Mouse (Mus musculus): Measurements from ENCODE around the gene Tnip3. TPM values are rescaled to one million over a fixed set of nuclear protein-coding genes. Genes with fewer than 3 reads are reported as not detected.

The Tnip3 gene
- not detected in 2 replicates for polyA plus RNA-seq (2016; fragmentation: Nextera tagmentation; extraction: Ambion mirVana)

DNA sequence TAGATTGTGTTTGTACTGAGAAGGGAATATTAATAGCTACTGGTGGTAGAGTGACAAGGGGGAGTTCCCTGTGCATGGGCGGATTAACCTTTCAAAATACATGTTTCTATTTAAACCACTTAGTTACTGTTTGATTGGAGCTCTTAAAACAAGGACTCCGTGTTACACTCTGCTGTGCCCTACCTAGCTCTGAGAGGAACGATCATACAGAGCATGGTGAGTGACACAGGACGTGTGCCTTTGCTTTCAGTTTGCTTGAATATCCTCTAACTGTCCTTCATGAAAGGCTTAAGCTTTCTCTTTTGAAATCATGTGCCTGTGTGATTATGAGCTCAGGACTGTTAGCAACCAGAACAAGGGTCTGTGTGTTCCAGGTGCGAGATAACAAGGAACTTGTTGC is at the start of gene Tnip3:
Gene Tnip3 (plus strand): TSS at position 122 of the 400 bp plus-strand sequence.
- Histone ChIP-seq H3K4me1 (no peaks in the 10 kb centered on the region), H3K4me2 (replicated peaks) (no peak within 1 kb of the TSS), H3K27me3 (no peaks in the 10 kb centered on the region), H3K9me3 (no peaks in the 10 kb centered on the region), H3K9ac (replicated peaks) (no peak within 1 kb of the TSS), H3K4me3 (no peak within 1 kb of the TSS), H3K36me3 (no peaks in the 10 kb centered on the region), H3K27ac (replicated peaks) (no peak within 1 kb of the TSS)
- ATAC-seq (ENCODE audit: low FRiP score, low read depth), result no peak
- 88% methylated on average over 5 of the region's 5 CpGs for WGBS

DNA sequence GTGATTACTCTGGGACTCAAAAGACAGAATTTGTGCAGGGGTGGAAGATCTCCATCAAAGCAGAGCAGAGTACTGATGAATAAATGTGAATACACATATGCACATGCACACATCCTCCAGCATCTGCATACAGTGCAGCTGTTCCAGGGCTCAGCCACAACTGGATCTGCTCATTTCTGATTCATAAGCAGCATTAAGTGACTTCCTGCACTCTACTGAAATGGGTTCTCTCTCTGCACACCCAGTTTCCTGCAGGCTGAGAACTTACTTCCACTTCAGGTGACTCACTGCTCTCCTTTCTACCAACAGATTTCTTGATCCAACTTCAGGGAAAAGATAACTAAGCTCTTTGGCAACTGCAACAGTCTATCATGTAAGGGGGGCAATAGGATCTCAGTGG is 26.3 kb upstream of the Tnip3 start:
- H3K4me3 ChIP-seq, result no peak overlapping the region
- no peaks in the 10 kb centered on the region for H3K27me3 ChIP-seq
- ATAC-seq (ENCODE audit: low FRiP score, low read depth), result no peak
- no peak overlapping the region for H3K9ac ChIP-seq (replicated peaks)
- H3K9me3 ChIP-seq, result no peaks in the 10 kb centered on the region
- no peaks in the 10 kb centered on the region for H3K4me1 ChIP-seq
- H3K36me3 ChIP-seq, result no peaks in the 10 kb centered on the region
- no peak overlapping the region for H3K4me2 ChIP-seq (replicated peaks)
- H3K27ac ChIP-seq (replicated peaks), result no peak overlapping the region

DNA sequence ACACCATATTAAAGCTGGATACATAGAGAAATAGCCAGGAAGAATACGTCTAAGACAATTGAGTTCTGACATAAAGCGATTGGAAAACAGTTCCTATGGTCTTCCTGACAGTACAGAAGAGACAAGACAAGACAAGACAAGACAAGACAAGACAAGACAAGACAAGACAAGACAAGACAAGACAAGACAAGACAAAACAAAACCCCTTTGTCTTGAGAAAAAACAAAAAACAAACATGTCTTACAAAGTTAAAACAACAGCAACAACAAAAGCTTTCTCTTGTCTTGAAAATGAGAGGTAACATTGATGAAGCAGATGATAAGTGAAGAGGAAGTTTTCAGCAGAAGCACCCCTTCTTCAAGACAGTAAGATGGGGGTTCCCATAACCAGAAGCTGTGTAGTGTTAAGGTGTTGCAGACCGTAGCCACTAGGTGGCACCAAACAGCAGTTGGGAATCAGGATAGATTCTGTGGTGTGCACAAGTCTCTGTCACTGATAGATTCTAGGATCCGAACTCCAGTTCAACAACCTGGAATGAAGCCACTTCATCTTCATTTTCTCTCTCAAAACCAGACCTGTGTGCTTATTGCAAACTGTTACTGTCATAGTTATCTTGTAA is 15.0 kb upstream of the Tnip3 start:
- H3K9ac ChIP-seq (replicated peaks), result no peak overlapping the region
- no peaks in the 10 kb centered on the region for H3K36me3 ChIP-seq
- no peaks in the 10 kb centered on the region for H3K4me1 ChIP-seq
- H3K4me3 ChIP-seq, result no peak overlapping the region
- no peak overlapping the region for H3K27ac ChIP-seq (replicated peaks)
- no peaks in the 10 kb centered on the region for H3K27me3 ChIP-seq
- 47% methylated on average over 4 of the region's 4 CpGs for WGBS
- peak; percentile 84 for ATAC-seq (ENCODE audit: low FRiP score, low read depth)
- H3K9me3 ChIP-seq, result no peaks in the 10 kb centered on the region
- H3K4me2 ChIP-seq (replicated peaks), result no peak overlapping the region

DNA sequence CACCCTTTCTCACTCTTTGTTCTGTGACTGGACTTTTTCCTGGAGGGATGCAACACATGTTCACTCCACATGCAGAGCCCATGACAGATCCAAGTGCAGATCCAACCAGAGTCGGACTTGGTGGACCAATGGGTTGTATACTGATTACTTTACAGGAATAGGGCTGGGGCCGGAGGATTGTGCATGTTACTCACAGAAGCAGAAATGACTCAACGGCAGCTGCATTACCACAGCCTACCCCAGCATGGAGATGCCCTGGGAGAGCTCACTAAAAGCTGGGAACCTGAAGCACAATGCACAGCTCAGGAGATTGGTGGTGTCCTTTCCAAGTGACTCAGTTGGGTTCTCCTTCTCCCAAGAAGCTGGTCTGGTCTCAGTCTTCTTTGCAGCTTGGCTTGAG is 11.3 kb upstream of the Tnip3 start:
- 95% methylated on average over 3 of the region's 3 CpGs for WGBS
- Histone ChIP-seq H3K9ac (replicated peaks) (no peak overlapping the region), H3K9me3 (no peaks in the 10 kb centered on the region), H3K27ac (replicated peaks) (no peak overlapping the region), H3K4me2 (replicated peaks) (no peak overlapping the region), H3K4me3 (no peak overlapping the region), H3K4me1 (no peaks in the 10 kb centered on the region), H3K36me3 (no peaks in the 10 kb centered on the region), H3K27me3 (no peaks in the 10 kb centered on the region)
- ATAC-seq (ENCODE audit: low FRiP score, low read depth), result no peak

DNA sequence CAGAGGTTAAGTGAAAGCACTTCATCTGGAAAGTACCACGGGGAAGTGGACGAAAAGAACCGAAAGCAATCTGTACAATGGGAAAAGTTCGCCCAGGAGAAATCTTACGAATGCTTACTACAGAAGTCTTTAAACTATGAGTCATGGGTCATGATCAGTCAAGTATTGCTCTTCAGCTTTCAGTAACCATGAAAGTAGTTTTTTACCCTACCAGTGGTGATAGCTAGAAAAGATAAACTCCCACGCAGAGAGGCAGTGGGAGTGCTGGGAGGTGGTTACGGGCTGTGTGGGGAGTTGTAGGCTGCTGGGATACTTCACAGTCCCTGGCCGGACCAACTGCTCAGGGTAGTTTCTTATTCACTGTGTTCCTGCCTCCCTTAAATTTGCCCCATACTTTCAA is 8.4 kb upstream of the Tnip3 start:
- H3K36me3 ChIP-seq, result no peaks in the 10 kb centered on the region
- H3K4me3 ChIP-seq, result no peak overlapping the region
- H3K4me1 ChIP-seq, result no peaks in the 10 kb centered on the region
- H3K4me2 ChIP-seq (replicated peaks), result no peak overlapping the region
- H3K9me3 ChIP-seq, result no peaks in the 10 kb centered on the region
- ATAC-seq (ENCODE audit: low FRiP score, low read depth), result no peak
- H3K27me3 ChIP-seq, result no peaks in the 10 kb centered on the region
- no peak overlapping the region for H3K9ac ChIP-seq (replicated peaks)
- 90% methylated on average over 8 of the region's 8 CpGs for whole genome bisulfite sequencing
- H3K27ac ChIP-seq (replicated peaks), result no peak overlapping the region

DNA sequence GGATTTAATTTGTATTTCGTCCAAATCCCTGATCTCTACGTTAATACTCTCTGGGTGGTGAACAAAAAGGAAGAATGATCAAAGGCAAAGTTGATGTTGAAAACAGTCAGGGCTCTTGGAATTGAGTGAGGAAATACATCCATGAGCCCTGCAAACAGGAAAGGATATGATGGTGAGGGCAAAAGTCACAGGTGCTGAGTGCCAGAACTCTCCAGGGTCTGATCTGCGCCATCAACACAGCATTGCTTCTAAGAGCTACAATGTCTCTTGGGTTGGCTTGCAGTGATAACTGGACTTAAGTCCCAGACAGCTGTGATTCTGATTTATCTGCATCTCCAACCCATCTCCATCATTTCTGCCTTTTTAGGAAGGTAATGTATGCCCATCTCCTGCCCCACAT is 4.3 kb upstream of the Tnip3 start:
- 73% methylated on average over 3 of the region's 3 CpGs for WGBS
- no peaks in the 10 kb centered on the region for H3K4me1 ChIP-seq

DNA sequence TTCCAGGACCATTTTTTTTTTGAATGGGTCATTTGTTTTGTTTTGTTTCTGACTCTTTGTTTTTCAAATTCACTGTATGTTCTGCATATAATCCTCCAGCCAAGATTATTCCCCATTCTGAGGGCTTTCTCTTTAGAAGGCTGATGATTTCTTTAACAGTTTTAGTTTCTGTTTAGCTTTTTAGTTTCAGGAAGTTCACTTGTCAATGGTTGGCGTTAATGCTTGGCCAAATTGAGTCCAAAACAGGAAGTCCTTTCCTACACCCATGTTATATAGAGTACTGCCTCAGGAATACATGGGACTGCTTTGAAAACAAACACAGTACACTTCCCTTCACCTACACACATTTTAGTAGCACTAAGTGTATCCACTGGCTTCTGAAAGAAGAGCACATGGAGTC is 2.8 kb downstream of the Tnip3 start:
- 80% methylated on average over 1 of the region's 1 CpGs for WGBS
- ATAC-seq (ENCODE audit: low FRiP score, low read depth), result no peak
- H3K27me3 ChIP-seq, result no peaks in the 10 kb centered on the region

More for the DNA sequence above, 4.3 kb upstream of the Tnip3 start:
- Histone ChIP-seq H3K27me3 (no peaks in the 10 kb centered on the region), H3K9ac (replicated peaks) (no peak overlapping the region), H3K9me3 (no peaks in the 10 kb centered on the region), H3K27ac (replicated peaks) (no peak overlapping the region), H3K36me3 (no peaks in the 10 kb centered on the region), H3K4me3 (no peak overlapping the region), H3K4me2 (replicated peaks) (no peak overlapping the region)
- ATAC-seq (ENCODE audit: low FRiP score, low read depth), result no peak

DNA sequence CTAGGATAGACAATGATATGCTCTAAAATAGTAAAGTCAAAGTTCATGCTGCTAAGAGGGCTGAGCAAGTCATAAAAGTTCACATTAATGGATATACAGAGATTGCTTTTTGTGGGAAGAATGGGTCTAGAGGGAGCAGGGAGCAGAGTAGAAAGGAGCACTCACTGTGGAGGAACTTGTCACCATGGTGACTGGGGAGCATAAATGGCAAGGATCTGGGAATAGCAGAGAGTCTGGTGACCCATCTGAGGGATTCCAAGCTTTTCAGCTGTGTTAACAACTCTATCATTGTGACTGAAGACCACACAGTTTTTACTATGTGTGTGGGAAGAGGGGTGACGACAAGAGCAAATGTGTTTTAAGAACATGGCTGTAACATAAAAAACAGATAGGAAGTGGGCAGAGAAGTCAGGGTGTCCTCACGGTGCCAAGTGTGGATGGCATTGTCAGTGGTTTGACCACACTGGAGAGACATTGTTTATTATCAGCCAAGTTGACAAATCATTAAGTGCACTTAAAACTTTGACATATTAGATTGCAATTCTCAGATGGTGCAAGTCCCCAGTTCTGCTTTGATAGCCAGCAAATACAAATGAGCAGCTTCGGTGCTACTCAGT is 6.2 kb downstream of the Tnip3 start:
- Histone ChIP-seq H3K4me2 (replicated peaks) (no peak overlapping the region), H3K27ac (replicated peaks) (no peak overlapping the region), H3K27me3 (no peaks in the 10 kb centered on the region), H3K9ac (replicated peaks) (no peak overlapping the region), H3K4me3 (no peak overlapping the region), H3K36me3 (no peaks in the 10 kb centered on the region), H3K4me1 (0 out of 2 replicates have a peak, but pooled peaks cover 4% of the 10 kb centered on the region), H3K9me3 (no peaks in the 10 kb centered on the region)
- WGBS, result 77% methylated on average over 3 of the region's 3 CpGs
- 0 out of 2 replicates have a peak, but pooled peaks have one; percentile 41 for ATAC-seq (ENCODE audit: low FRiP score, low read depth)

More for the DNA sequence above, 2.8 kb downstream of the Tnip3 start:
- Histone ChIP-seq H3K4me3 (no peak overlapping the region), H3K4me1 (0 out of 2 replicates have a peak, but pooled peaks cover 4% of the 10 kb centered on the region), H3K4me2 (replicated peaks) (no peak overlapping the region), H3K27ac (replicated peaks) (no peak overlapping the region), H3K36me3 (no peaks in the 10 kb centered on the region), H3K9me3 (no peaks in the 10 kb centered on the region), H3K9ac (replicated peaks) (no peak overlapping the region)

DNA sequence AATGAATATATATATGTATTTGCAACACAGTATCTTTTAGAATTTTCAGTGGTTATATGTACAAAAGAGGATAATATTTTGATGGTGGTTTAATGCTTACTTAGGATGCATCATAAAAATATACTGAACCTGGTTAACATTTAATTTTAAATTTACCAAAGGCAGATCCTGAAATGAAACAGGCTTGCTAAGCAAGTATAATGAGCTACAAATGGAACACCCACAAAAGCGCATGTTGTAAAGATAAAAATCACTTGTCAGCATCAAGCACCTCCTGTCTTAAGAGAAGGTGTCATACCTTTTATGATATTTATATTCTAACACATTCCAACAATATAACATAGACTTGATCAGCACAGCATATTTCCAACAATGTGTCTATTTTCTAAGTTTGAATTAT is 8.6 kb downstream of the Tnip3 start:
- Histone ChIP-seq H3K9ac (replicated peaks) (no peak overlapping the region), H3K9me3 (no peaks in the 10 kb centered on the region), H3K4me1 (0 out of 2 replicates have a peak, but pooled peaks cover 10% of the 10 kb centered on the region), H3K4me3 (no peak overlapping the region), H3K27me3 (no peaks in the 10 kb centered on the region), H3K36me3 (no peaks in the 10 kb centered on the region), H3K27ac (replicated peaks) (no peak overlapping the region), H3K4me2 (replicated peaks) (no peak overlapping the region)
- ATAC-seq (ENCODE audit: low FRiP score, low read depth), result no peak
- WGBS, result 97% methylated on average over 1 of the region's 1 CpGs

DNA sequence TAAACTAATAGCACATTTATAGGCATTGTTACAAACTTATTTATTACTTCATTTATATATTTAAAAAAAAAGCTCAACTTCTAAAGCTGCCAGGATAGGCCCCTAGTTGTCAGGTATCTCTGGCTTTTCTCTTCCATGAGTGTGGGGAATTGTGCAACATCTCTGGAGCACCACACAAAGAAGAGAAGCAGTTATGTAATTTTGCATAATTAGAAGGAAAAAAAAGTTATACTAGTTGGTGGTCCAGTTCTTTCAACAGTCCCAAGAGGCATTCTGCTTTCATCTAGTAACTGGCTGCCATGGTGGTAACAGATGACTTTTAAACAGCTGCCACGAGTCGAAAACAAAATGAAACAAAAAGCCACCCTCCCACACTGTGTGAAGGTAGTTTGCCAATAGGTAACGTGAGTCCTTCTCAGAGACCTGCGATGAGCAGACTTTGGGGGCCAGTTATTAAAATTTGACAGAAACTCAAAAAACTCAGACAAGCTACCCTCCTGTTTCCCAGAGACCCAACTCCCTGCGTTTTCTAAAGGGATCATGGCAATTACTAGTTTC is 12.3 kb downstream of the Tnip3 start:
- Histone ChIP-seq H3K27me3 (no peaks in the 10 kb centered on the region), H3K36me3 (no peaks in the 10 kb centered on the region), H3K27ac (replicated peaks) (no peak overlapping the region), H3K4me1 (0 out of 2 replicates have a peak, but pooled peaks cover 6% of the 10 kb centered on the region), H3K4me2 (replicated peaks) (no peak overlapping the region), H3K9ac (replicated peaks) (no peak overlapping the region), H3K9me3 (no peaks in the 10 kb centered on the region), H3K4me3 (no peak overlapping the region)
- 0 out of 2 replicates have a peak, but pooled peaks have one; percentile 27 for ATAC-seq (ENCODE audit: low FRiP score, low read depth)
- WGBS, result 78% methylated on average over 5 of the region's 5 CpGs

DNA sequence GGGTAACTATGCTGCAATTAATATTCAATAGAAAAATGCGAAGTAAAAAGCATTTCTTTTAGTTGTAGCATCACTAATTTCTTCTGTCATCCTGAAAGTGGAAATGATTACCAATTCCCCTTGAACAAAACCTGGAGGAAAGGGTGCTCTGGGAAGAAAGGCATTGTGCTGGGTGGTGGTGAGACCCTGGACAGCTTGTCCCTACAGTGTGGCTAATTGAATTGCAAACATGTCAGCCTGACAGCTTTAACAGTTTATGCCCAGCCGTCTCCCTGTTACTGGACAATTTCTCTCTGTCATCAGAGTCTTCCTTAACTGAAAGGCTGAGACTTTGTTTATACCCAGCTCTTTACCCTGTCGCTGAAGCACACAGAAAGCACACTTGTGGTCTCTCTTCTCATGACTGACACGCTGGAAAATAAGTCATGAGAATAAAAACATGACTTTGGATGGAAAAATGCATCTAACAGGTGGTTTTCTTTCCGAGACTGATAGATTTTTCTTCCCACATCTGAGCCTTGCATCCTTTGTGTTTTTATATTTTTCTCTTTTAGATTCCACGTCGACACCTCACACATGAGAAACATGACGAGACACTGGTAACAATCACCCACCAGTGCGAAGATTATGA is 13.0 kb downstream of the Tnip3 start:
- Histone ChIP-seq H3K9me3 (no peaks in the 10 kb centered on the region), H3K4me3 (no peak overlapping the region), H3K9ac (replicated peaks) (no peak overlapping the region), H3K4me1 (0 out of 2 replicates have a peak, but pooled peaks cover 6% of the 10 kb centered on the region), H3K36me3 (no peaks in the 10 kb centered on the region), H3K27ac (replicated peaks) (no peak overlapping the region), H3K27me3 (no peaks in the 10 kb centered on the region), H3K4me2 (replicated peaks) (no peak overlapping the region)
- 72% methylated on average over 9 of the region's 9 CpGs for WGBS
- ATAC-seq (ENCODE audit: low FRiP score, low read depth), result peak; percentile 66; the same call in 1 of the 2 replicates

DNA sequence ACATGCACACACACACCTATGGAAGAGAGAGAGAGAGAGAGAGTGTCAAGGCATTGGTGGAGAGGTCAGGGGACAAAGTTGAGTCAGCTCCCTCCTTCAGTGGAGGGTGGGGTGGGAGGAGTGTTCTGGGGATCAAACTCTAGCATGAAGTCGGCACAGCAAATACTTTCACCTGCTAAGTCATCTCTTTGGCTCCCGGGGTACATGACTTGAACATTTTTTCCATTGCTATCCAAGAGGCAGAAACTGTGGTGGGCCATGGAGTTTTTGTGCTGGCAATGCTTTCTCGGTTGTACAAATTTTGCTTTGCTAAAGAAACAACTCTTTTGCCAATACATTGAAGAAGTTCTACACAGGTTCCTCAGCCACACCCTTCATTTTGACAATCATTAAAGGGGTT is 13.8 kb downstream of the Tnip3 start:
- WGBS, result 89% methylated on average over 3 of the region's 3 CpGs
- Histone ChIP-seq H3K4me2 (replicated peaks) (no peak overlapping the region), H3K36me3 (no peaks in the 10 kb centered on the region), H3K27ac (replicated peaks) (no peak overlapping the region), H3K9ac (replicated peaks) (no peak overlapping the region), H3K4me1 (0 out of 2 replicates have a peak, but pooled peaks cover 6% of the 10 kb centered on the region), H3K27me3 (no peaks in the 10 kb centered on the region), H3K4me3 (no peak overlapping the region), H3K9me3 (no peaks in the 10 kb centered on the region)
- ATAC-seq (ENCODE audit: low FRiP score, low read depth), result no peak
